Mouse (Mus musculus) adrenal gland, adult 2 months (tissue): Measurements from ENCODE around the gene 9330159F19Rik. TPM values are rescaled to one million over a fixed set of nuclear protein-coding genes. Genes with fewer than 3 reads are reported as not detected.

Experiments
- polyA plus RNA-seq: library from polyadenylated mRNA; depleted of rRNA; stranded (reverse); fragments of >200 nt; gene quantifications from 2 replicates; pipeline ENCODE4 v1.2.3, GENCODE M21; 2012; rRNA removed
- total RNA-seq, 2 experiments: library from RNA; stranded (reverse); gene quantifications; 2 replicates each; pipeline ENCODE4 v1.2.3; 2021

9330159F19Rik gene
- total and polyA plus RNA-seq, 3 experiments = 0.08 to 5.9 (median 5.3) TPM

Other genes starting within 250 kb of the 9330159F19Rik start
- gene 2310057J18Rik, start 225.3 kb upstream of the 9330159F19Rik start, total RNA-seq = not detected
- not detected in 2 replicates for gene 2310057J18Rik, start 225.3 kb upstream of the 9330159F19Rik start, polyA plus RNA-seq
- gene Soga3, start 67.8 kb upstream of the 9330159F19Rik start, total RNA-seq = 1 to 10 TPM; 7.5 to 8.7 TPM
- gene Soga3, start 67.8 kb upstream of the 9330159F19Rik start, polyA plus RNA-seq = 2.1 and 3.1 TPM in 2 replicates
- gene Gm49353, start 12.7 kb upstream of the 9330159F19Rik start, total RNA-seq = 1 to 10 TPM; 1.6 to 2.4 TPM
- not detected in 2 replicates for gene Gm49353, start 12.7 kb upstream of the 9330159F19Rik start, polyA plus RNA-seq
- gene Echdc1, start 101.6 kb downstream of the 9330159F19Rik start, total RNA-seq = 100 to 1,000 TPM; 140 to 182 TPM
- 1.8 and 3.2 TPM in 2 replicates for gene Echdc1, start 101.6 kb downstream of the 9330159F19Rik start, polyA plus RNA-seq
- 10 to 100 TPM; 39.5 to 55.1 TPM for gene Rnf146, start 150.8 kb downstream of the 9330159F19Rik start, total RNA-seq
- gene Rnf146, start 150.8 kb downstream of the 9330159F19Rik start, polyA plus RNA-seq = 6.7 and 9.6 TPM in 2 replicates